Mouse (Mus musculus) liver, embryonic 14.5 days (tissue): ENCODE results near the gene Catip.

Experiments used
- CTCF ChIP-seq: IDR thresholded peaks from 2 replicates; pipeline ENCODE4 v1.5.1; 2016; ENCODE audit warnings: antibody characterized with exemption, low read depth, control low read depth
- EP300 ChIP-seq: IDR thresholded peaks from 2 replicates; pipeline ENCODE4 v1.6.1; 2016; ENCODE audit warnings: antibody characterized with exemption, low read depth

DNA sequence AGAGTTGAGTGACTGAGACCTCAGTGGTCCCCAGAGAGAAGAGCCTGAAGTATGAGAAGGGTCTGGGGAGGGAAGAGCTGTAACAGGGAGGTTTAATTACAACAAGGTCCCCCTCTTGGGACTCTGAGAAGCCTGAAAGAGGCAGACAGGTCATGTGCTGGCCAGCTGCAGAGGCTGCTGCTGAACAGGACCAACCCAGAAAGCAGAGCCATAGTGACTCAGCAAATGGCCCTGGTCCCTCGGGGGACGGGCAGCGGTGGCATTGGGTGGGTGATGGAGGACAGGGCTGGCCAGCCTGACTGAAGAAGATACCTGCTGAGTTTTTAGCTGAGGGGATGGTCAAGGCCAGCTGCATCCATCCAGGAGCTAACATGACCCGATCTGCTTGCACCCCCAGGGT is 14.5 kb downstream of the Catip start:
- no peak for TF ChIP-seq EP300
- TF ChIP-seq CTCF, result no peak
